15 mouse cellular contexts compared by ENCODE assay signal in genomic region chr13:15467409-15467808, GRCm38 (mm10). TPM values are rescaled to one million over a fixed set of nuclear protein-coding genes. Genes with fewer than 3 reads are reported as not detected.
DNase-seq lines count a peak whose midpoint lies in the region; ATAC-seq lines count a peak whose summit lies in the region.
"Had no signal": no experiment of that assay in that cellular context is flagged by ENCODE, and none has a peak within 500 bp of the region (broad histone marks: within the 10 kb centered on the region; RNA-seq: fewer than 3 reads in every experiment).

No protein-coding gene starts in this region.

- peak overlapping the region; percentile 68 for H3K4me2 ChIP-seq in forebrain, embryonic 12.5 days
- peak overlapping the region; percentile 71 for H3K4me2 ChIP-seq in limb, embryonic 13.5 days (replicated peaks)
- H3K4me2 ChIP-seq: liver, embryonic 12.5 days had no signal

- no peaks in the 10 kb centered on the region for H3K36me3 ChIP-seq in forebrain, embryonic 12.5 days (replicated peaks)
- H3K36me3 ChIP-seq in limb, embryonic 13.5 days = no peaks in the 10 kb centered on the region
- H3K36me3 ChIP-seq: G1E; liver, embryonic 12.5 days had no signal

- no peaks in the 10 kb centered on the region for H3K27me3 ChIP-seq in forebrain, embryonic 12.5 days
- no peaks in the 10 kb centered on the region for H3K27me3 ChIP-seq in limb, embryonic 13.5 days

- no peaks in the 10 kb centered on the region for H3K9me3 ChIP-seq in forebrain, embryonic 12.5 days
- no peaks in the 10 kb centered on the region for H3K9me3 ChIP-seq in limb, embryonic 13.5 days
- H3K9me3 ChIP-seq: liver, embryonic 12.5 days; megakaryocyte, embryonic 14.5 days had no signal

- ATAC-seq in forebrain, embryonic 12.5 days (ENCODE audit: low FRiP score) = no peak
- ATAC-seq in limb, embryonic 13.5 days (ENCODE audit: low FRiP score, low read depth) = no peak
- ATAC-seq: inflammation-experienced regulatory T-cells, adult 6 months; liver, embryonic 12.5 days had no signal

- WGBS in forebrain, embryonic 12.5 days = 3% methylated on average over 3 of the region's 3 CpGs
- 11% methylated on average over 3 of the region's 3 CpGs for WGBS in limb, embryonic 13.5 days

- peak overlapping the region; percentile 56 for H3K9ac ChIP-seq in forebrain, embryonic 12.5 days
- H3K9ac ChIP-seq in limb, embryonic 13.5 days = peak overlapping the region; percentile 73
- H3K9ac ChIP-seq: liver, embryonic 12.5 days had no signal

- peak overlapping the region; percentile 94 for H3K4me3 ChIP-seq in forebrain, embryonic 12.5 days (replicated peaks)
- H3K4me3 ChIP-seq in limb, embryonic 13.5 days = peak overlapping the region; percentile 89
- H3K4me3 ChIP-seq: heart, adult 2 months; liver, embryonic 12.5 days; megakaryocyte, embryonic 14.5 days had no signal

- DNase-seq in retina, postnatal 1 day = peak; percentile 33
- no peak for DNase-seq in retina, embryonic 14.5 days (ENCODE audit: low spot score)
- DNase-seq in yolk sac, embryonic 10.5 days (ENCODE audit: low spot score) = peak; percentile 21
- no peak for DNase-seq in urinary bladder, postnatal 10 days (ENCODE audit: low spot score)
- no peak for DNase-seq in adrenal gland, postnatal 10 days
- DNase-seq: adrenal gland, adult 2 months; heart, adult 2 months; right cerebral cortex, adult 18-20 months; thymus, adult 2 months had no signal

- peaks cover 66% of the 10 kb centered on the region for H3K4me1 ChIP-seq in forebrain, embryonic 12.5 days
- peaks cover 60% of the 10 kb centered on the region for H3K4me1 ChIP-seq in limb, embryonic 13.5 days
- H3K4me1 ChIP-seq: liver, embryonic 12.5 days had no signal

- peak overlapping the region; percentile 63 for H3K27ac ChIP-seq in forebrain, embryonic 12.5 days
- peak overlapping the region; percentile 88 for H3K27ac ChIP-seq in limb, embryonic 13.5 days
- H3K27ac ChIP-seq: heart, adult 2 months; liver, embryonic 12.5 days had no signal

RNA-seq across cellular contexts. Expression of gene Gli3, which starts 4.4 kb away (rescaled TPM):
- polyA plus RNA-seq in forebrain, embryonic 12.5 days (2016; fragmentation: Nextera tagmentation; extraction: Ambion mirVana) = 47.2 and 48.2 TPM in 2 replicates
- polyA plus RNA-seq in limb, embryonic 13.5 days (2015; fragmentation: Nextera tagmentation; extraction: Ambion mirVana) = 51.8 and 54.3 TPM in 2 replicates
- total RNA-seq in adrenal gland, postnatal 10 days (2021) = 10 to 100 TPM in 1 of 2 experiments, 1 to 10 TPM in 1; 7.4 to 10.2 TPM
- polyA plus RNA-seq: G1E had no signal

Comparison
In these comparisons a context has a peak if more than half of its experiments do, and no peak if none do; other contexts are left out.
1. DNase-seq: peak in retina, postnatal 1 day (single experiment) and yolk sac, embryonic 10.5 days (single experiment); none in retina, embryonic 14.5 days (single experiment), urinary bladder, postnatal 10 days (single experiment) and adrenal gland, postnatal 10 days (single experiment).